ENCODE assay signal across 22 mouse cellular contexts in genomic region chr1:118516256-118516655, GRCm38 (mm10).
A peak's percentile ranks its signal among the peaks of the same experiment; 100 is the strongest.
DNase-seq lines count a peak whose midpoint lies in the region; ATAC-seq and TF ChIP-seq lines count a peak whose summit lies in the region.
"Had no signal": no experiment of that assay in that cellular context is flagged by ENCODE, and none has a peak within 500 bp of the region (broad histone marks: within the 10 kb centered on the region; RNA-seq: fewer than 3 reads in every experiment).

No protein-coding gene starts in this region.

- TF ChIP-seq CTCF in lung, postnatal 0 days (IDR thresholded peaks at IDR 0.05), result no peak

- no peak overlapping the region for H3K4me2 ChIP-seq in heart, embryonic 11.5 days
- H3K4me2 ChIP-seq in lung, postnatal 0 days (replicated peaks; ENCODE audit: low read depth, low read length), result no peak overlapping the region
- H3K4me2 ChIP-seq: embryonic facial prominence, embryonic 12.5 days; forebrain, embryonic 12.5 days had no signal

- 75% methylated on average over 7 of the region's 7 CpGs for WGBS in heart, embryonic 11.5 days (ENCODE audit: insufficient replicate concordance)
- 59% methylated on average over 7 of the region's 7 CpGs for WGBS in lung, postnatal 0 days

- no peaks in the 10 kb centered on the region for H3K4me1 ChIP-seq in heart, embryonic 11.5 days (ENCODE audit: control insufficient read depth, insufficient read depth, low read length)
- H3K4me1 ChIP-seq in lung, postnatal 0 days (ENCODE audit: insufficient read depth, low read depth, low read length), result no peaks in the 10 kb centered on the region
- H3K4me1 ChIP-seq: embryonic facial prominence, embryonic 10.5 days; embryonic facial prominence, embryonic 12.5 days; forebrain, embryonic 12.5 days had no signal

- H3K9ac ChIP-seq in heart, embryonic 11.5 days (ENCODE audit: low read depth, low read length), result no peak overlapping the region
- no peak overlapping the region for H3K9ac ChIP-seq in lung, postnatal 0 days (replicated peaks; ENCODE audit: low read depth)
- H3K9ac ChIP-seq: embryonic facial prominence, embryonic 12.5 days; forebrain, embryonic 12.5 days; forebrain, postnatal 0 days had no signal

- peak; percentile 56 for DNase-seq in heart, adult 11 months
- peak; percentile 60 for DNase-seq in ES-CJ7 (ENCODE audit: low read depth, low spot score)
- DNase-seq in R1 (ENCODE audit: low read depth, low spot score), result peak; percentile 53
- DNase-seq in left cerebral cortex, adult 18-20 months (ENCODE audit: low spot score in 2 of 2), result no peak
- no peak for DNase-seq in lung, postnatal 0 days (ENCODE audit: low spot score)
- DNase-seq: adrenal gland, adult 8-10 months; adrenal gland, postnatal 14 days; adrenal gland, postnatal 36 days; cerebellum, adult 11-12 months; cerebellum, adult 2 months; cerebellum, adult 9-10 months; cerebellum, postnatal 10 days; cerebellum, postnatal 25 days; forebrain, postnatal 0 days had no signal

- no peak for ATAC-seq in heart, embryonic 11.5 days (replicated peaks; ENCODE audit: insufficient number of reproducible peaks, low FRiP score, low TSS enrichment)
- ATAC-seq in lung, postnatal 0 days, result no peak
- ATAC-seq: activated CD4-positive, CD25-positive, alpha-beta regulatory T cell, adult 4 months; forebrain, embryonic 14.5 days; forebrain, postnatal 0 days; Patski had no signal

- peaks cover 28% of the 10 kb centered on the region for H3K36me3 ChIP-seq in heart, embryonic 11.5 days (ENCODE audit: control insufficient read depth, insufficient read depth, low read length)
- peaks cover 13% of the 10 kb centered on the region for H3K36me3 ChIP-seq in lung, postnatal 0 days (ENCODE audit: insufficient read depth, low read length)

- no peak overlapping the region for H3K4me3 ChIP-seq in heart, embryonic 11.5 days (ENCODE audit: low read depth, low read length)
- no peak overlapping the region for H3K4me3 ChIP-seq in lung, postnatal 0 days (ENCODE audit: low read depth, low read length)
- H3K4me3 ChIP-seq: embryonic facial prominence, embryonic 10.5 days; embryonic facial prominence, embryonic 12.5 days; forebrain, embryonic 12.5 days had no signal

- no peaks in the 10 kb centered on the region for H3K27me3 ChIP-seq in heart, embryonic 11.5 days (ENCODE audit: control insufficient read depth, insufficient read depth, low read length)
- H3K27me3 ChIP-seq in lung, postnatal 0 days (replicated peaks; ENCODE audit: insufficient read depth, low read length), result no peaks in the 10 kb centered on the region
- H3K27me3 ChIP-seq: embryonic facial prominence, embryonic 12.5 days; forebrain, embryonic 12.5 days; Patski had no signal

- H3K9me3 ChIP-seq in heart, embryonic 11.5 days (replicated peaks; ENCODE audit: control insufficient read depth, low read length), result no peaks in the 10 kb centered on the region
- no peaks in the 10 kb centered on the region for H3K9me3 ChIP-seq in lung, postnatal 0 days (ENCODE audit: low read length)
- H3K9me3 ChIP-seq: embryonic facial prominence, embryonic 10.5 days; embryonic facial prominence, embryonic 12.5 days; forebrain, embryonic 12.5 days; G1E had no signal

- no peak for TF ChIP-seq EP300 in lung, postnatal 0 days (IDR thresholded peaks at IDR 0.05)

- H3K27ac ChIP-seq in heart, embryonic 11.5 days (ENCODE audit: low read depth, low read length), result no peak overlapping the region
- no peak overlapping the region for H3K27ac ChIP-seq in lung, postnatal 0 days (ENCODE audit: low read length)
- H3K27ac ChIP-seq: embryonic facial prominence, embryonic 10.5 days; embryonic facial prominence, embryonic 12.5 days; forebrain, embryonic 12.5 days had no signal

Comparison
In these comparisons a context has a peak if more than half of its experiments do, and no peak if none do; other contexts are left out.
1. DNase-seq: peak in heart, adult 11 months (single experiment), ES-CJ7 (single experiment) and R1 (single experiment); none in left cerebral cortex, adult 18-20 months (0 of 2) and lung, postnatal 0 days (single experiment).